Mouse (Mus musculus) cerebellum, postnatal 4 days (tissue): ENCODE data around the gene Nrp2.
A peak's percentile ranks its signal among the peaks of the same experiment; 100 is the strongest.

Source experiments
- DNase-seq, 2 experiments: peaks; one replicate each; pipeline ENCODE4 v3.0.0; 2022; ENCODE audit warnings: low spot score in 2 of 2, mixed read lengths in 1 of 2

Nrp2 gene

DNA sequence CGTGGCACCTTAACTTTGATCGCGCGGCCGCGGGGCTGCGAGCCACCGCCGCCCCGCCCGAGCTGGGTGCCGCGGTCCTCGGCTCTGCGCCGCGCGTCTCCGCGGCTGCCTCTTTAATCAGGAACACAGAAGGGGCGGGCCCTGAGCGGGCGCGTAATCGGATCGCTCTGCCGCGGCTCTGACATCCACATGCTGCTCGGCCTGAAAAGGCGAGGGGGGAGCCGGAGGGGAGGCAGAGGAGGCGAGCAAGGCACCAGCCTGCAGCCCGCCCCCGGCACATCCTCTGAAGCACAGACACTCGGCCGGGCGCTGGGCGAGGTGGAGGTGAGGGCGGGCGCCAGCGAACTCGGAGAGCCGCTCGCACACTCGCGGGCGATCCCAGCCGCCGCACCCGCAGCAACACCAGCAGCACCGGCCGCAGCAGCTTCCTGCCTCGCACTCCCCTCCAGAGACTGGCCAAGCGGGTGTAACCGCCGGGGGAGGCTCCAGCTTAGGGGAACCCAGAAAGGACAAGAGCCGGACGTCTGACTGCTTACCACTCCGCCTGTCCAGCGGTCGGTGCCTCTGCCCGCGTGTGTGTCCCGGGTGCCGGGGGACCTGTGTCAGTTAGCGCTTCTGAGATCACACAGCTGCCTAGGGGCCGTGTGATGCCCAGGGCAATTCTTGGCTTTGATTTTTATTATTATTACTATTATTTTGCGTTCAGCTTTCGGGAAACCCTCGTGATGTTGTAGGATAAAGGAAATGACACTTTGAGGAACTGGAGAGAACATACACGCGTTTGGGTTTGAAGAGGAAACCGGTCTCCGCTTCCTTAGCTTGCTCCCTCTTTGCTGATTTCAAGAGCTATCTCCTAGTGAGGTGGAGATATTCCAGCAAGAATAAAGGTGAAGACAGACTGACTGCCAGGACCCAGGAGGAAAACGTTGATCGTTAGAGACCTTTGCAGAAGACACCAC is at the start of gene Nrp2:
Nrp2 (plus strand) TSS at position 128 of the 959 bp plus-strand sequence.
- peak; percentile 62 to 64 for DNase-seq

DNA sequence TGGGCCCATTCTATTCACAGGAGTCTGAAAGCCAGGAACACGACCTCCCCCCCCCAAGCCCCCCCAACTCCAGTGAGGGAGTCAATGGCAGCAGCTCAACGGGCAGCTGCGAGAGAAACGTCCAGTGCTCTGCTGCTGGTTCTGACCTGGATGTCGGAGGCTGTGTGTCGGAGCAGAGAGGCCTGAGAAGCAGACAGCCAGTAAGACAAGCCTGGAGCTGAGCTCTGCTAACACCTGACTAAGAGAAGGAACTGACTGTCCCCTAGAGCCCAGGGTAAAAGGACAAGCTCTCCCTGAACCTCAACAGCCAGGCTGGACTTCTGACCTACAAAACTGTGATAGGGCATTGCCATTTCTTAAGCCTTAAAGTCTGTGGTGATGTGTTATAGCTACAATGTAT is 48.6 kb upstream of the Nrp2 start:
- no peak for DNase-seq

DNA sequence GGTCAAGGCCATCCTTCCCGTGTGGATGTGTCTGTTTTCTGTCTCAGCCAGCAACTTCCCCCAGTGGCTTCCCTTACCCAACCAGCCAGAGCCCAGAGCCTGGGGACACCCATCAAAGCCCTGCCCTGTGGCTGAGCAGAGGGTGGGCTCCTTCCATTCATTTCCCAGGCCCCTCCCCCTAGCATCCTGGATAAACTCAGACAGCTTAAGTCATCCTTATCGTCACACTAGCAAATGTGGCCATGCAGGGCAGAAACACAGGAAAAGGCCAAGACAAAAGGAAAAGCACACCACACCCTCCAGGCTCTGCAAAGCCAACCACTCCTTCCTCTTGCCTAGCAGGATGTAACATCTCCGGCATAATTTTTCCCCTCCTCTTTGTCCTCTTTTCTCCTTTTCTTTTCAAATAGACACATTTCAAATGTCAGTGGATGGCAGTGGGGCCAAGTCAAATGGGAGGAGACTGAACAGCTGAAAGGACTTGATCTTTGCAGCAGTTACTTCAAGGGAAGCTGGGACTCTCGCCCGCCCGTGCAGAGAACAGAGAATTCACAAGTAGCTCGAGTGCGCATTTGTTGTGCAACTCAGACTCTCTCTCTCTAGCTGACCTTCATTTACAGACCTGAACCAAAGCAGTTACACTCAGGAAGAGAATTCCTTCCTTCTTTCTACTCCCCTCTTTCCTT is 38.0 kb upstream of the Nrp2 start:
- DNase-seq = no peak

DNA sequence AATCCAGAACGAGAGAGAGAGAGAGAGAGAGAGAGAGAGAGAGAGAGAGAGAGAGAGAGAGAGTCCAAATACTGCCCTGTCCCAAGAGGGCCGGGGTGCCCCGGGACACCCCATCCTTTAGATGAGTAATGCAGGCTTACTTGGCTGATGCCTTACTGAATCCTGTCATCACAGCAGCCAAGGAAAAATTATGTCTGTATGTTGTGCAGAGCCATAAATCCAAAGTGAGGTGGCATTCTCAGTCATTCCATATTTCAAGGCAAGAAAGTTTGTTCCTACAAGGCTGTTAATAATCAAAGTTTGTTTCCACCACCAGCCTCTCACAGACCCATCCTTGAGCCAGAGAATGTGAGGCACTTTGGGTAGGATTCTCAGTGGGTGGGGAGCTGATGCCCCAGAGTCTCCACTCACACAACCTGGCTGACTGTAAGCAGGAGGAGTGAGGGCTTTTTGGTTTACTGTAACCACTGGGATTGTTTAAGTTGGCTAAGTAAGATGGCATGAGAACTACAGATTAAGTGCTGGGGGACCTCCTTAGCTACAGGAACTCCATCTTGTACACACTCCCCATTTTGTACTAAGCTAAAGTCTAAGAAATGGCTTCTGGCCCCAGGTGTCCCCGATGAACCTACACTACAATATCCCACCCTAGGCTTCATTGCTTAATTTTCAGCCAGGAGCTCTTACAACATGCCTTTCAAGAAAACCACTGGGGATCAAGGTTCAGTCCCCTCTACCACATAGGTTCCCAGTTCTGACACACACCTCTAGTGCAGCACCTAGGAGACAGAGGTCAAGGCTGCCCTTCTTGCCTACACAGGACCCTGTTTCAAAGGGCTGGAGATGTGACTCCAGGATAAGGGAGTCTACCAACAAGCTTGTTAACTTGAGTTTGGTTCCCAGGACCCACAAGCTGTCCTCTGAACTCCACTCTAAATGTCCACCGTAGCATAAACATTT is 37.0 kb upstream of the Nrp2 start:
- DNase-seq = no peak

DNA sequence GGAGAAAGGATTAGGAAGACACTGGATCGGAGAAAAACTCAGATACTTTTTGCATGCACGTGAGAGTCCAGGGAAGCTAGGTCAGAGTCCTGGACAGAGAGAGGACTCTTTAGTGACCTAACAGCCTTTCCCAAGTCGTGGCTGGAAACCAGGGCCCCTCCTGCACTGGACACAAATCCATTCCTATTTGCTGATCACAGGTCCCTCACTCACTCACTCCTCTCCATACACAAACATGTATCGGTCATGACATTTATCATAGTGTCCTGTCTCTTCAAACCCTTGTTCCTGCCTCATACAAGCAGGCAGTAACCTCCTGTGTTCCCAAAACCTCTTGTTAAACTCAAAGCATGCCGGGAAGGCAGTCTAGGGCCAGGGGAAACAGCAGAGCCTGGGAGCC is 36.3 kb upstream of the Nrp2 start:
- DNase-seq = no peak

DNA sequence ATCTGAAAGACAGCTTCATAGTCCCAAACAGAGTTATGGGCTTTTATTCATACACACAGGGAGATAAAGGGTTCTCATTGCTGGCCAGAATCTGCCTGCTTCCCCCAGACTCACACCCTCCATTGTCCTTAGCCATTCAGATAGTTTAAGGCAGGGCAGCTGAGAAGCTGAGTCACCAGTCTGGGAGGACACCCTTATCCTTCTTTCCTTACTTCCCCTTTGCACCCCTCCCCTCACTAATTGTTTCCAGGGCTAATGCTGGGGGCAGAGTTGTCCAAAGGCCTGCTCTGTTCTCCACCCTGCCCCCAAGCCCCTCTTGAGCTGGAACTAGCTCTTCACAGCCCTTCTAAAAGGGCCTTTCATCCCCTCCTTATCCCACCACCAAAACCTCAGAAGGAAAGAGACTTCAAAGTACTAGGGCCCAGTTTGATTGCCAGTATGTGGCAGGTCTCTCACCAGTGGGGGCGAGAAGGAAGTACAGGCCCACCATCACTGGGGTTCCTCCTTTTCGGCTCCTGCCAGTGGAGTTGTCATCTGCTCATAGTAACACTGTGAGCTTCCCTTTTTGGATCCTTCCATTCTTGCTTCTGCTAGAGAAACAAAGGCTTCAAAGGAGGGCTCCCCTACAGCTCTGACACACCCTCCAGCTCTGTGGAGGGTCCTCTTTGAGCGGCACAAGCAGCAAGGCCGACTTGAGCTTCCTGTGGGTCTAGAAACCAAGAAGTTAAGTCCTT is 24.3 kb upstream of the Nrp2 start:
- no peak for DNase-seq

DNA sequence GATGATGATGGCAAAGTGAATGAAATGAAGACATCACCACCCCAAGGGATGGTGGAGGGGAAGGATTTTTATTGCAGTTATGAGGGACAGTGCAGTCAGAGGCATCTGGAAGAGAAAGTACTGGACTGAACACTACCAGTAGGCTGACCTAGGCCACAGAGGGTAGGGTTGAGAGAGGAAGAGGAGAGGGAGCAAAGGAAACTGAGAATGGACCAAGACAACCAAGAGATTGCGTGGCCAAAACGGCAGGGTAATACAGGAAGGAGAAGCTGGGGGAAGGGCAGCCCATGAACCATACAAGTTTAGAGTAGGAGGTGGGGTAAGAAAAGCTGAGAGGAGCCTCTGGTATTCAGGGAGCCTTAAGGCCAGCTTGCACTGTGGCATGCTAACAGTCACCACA is 23.6 kb upstream of the Nrp2 start:
- DNase-seq = no peak

DNA sequence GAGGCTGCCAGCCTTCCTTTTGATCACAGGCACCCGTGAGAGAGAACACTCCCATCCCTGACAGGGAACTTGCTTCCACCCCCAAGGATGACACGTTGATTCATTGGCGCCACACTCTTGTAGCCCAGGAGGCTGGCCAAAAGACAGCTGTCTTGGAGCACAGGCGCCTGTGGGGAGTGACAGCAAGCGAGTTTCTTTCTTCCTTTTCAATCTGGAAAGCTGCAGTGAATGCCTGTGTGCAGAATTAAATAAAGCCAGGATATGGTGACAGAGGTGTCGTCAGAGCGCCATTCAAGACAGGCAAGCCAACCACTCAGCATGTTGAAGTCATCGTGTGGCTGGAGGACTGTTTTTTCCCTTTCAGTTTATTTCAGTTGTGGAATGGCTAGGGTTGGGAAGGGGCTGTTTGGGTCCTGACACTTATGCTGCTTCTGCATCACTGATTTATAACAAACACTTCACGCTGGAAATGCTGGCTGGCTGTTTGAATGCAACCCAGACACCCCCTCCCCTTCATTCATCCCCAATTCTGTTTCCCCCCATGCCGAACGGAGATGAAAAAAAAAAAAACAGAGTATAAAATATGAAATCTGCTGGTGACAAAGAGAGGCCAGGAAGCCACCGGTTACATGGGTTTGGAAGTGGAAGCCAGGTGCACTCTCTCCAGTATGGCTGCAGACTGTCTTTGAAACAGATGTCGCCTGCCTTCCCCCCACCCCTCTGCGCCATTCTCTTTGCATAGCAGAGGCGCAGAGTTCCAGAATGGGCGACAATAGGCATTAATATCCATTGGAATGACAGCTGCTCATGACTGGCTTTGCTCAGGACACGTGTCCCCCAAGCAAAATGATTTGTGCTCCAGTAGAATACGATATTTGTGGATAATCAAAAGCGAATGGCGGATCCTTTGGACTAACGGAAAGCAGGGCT is 20.4 kb upstream of the Nrp2 start:
- DNase-seq = no peak

DNA sequence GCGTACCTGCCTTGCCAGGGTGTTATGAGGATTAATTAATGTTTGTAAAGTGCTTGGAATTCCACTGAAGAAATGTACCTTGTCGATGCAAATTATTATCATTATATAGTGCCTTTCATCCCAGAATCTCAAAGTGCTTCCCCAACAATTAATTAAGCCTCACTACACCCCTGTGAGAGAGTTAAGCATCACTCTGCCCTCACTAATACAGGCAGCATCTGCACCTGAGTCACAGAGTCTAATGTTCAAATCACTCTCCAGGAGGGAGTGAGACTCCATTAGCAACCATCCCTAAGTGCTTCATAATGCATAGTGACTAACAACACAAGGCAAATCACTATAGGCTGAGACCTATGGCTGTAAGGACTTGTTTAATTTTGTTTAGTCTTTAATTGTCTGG is 19.6 kb upstream of the Nrp2 start:
- DNase-seq = no peak

DNA sequence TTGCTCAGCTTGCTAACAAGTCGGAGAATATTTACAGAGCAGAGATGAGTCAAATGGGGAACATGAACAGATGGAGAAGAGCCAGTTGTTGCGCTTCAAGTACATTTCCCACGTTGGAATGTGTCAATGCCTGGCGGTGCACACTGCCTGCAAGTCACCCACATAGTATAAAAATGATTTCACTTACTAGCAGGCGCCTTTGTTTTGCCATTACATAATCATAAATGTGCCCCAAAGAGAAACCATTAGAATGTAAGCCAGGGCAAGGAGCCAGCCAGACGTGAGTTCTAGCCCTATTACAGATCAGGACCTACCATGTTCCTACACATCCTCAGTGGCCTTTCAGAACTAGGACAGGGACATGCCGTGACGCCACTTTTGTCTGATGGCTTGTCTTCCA is 15.6 kb upstream of the Nrp2 start:
- no peak for DNase-seq

DNA sequence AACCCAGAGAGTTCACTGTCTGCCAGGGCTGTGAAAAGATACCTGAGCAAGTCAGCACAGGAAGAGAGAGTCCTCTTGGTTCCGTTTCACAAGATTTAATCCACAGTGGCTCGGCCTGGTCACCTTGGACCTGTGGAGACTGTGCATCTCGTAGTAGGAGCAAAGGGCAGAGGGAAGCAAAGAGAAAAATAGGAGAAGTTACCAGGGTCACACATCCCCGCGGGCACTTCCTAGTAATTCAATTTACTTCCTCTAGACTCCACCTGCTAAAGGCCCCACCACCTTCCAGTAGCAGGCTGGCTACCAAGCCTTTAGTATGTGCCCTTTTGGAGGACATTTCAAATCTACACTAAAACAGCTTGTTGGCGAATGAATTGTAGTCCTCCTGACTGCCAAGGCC is 11.9 kb upstream of the Nrp2 start:
- DNase-seq = no peak

DNA sequence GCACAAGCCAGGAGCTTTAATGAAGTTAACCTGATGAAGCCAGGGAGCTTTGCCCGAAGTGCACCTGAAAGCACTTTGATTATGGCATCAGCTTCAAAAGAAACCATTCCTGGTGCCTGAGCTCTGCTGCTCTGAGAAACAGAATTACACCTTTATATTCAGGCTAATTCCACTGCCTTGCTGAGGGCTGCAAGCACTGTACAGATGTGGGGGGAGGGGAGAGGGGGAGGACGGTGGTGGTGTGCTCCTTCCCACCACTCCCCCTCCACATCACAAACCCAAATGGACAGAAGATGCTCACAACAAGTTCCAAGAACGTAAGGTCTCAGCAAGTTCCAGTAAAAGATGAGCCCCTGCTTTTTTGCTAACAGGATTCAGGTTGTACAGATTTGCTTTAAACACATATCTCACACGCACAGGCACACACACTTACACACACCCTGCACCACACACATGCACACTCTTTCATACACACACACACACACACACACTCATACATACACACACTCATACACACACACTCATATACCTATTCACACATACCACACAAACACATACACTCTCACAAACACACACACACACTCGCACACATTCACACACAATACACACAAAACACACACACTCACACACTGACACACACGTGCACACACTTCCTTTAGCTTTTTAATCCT is 6.6 kb upstream of the Nrp2 start:
- DNase-seq = no peak

DNA sequence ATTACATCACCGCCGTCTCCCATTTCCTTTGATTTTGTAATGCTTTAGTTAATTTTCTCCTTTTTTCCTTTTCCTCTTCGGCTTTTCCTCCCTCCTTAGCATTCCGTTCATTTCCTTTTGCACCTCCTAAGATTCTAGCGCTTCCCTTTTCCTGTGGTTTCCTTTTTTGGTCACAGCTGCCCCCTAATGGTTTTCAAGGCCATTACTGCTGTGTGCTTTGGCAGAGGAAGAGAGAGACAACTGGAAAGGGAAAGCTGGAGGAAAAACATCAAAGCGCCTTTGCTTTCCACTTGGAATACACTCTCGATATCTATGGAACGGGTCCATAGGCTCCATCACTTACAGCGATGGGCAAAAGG is 6.1 kb upstream of the Nrp2 start:
- peak in 1 of 2 experiments; percentile 48 for DNase-seq

DNA sequence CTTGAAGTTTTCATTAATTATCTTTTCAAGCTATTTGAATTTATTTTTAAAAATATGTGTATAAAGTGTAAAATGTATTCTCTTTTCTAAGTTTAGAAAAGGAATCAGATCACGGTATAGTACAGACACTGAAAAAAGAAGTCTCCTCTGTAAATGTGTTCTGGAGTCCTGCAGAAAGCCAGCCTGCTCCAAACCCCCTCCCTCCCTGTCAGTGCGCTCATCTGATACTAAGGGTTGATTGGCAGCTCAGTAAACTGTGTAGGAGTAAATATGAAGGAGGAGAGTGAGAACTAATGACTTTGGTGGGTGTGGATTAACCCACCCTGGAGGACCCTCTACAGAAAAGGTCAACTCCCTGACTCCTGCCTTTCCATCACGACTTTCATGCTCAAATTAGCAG is 5.7 kb upstream of the Nrp2 start:
- DNase-seq = no peak

DNA sequence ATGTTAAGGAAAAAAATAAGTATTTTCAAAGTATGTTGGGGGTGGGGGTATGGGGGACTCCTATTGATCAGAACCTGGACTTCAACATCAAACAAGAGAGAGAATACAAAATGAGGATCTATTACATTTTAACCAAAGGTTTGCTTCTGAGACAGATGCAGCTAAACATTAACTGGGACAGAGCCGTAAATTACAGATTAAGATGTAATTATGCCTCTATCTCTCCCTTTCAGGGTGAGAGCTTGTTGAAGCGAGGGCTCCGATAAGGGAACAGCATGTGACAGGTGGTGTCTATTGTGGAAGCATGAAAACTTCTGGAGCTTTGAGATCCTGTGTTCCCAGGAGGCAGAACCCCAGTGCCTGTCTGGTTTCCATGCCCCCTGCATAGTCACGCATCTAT is 3.3 kb upstream of the Nrp2 start:
- no peak for DNase-seq

DNA sequence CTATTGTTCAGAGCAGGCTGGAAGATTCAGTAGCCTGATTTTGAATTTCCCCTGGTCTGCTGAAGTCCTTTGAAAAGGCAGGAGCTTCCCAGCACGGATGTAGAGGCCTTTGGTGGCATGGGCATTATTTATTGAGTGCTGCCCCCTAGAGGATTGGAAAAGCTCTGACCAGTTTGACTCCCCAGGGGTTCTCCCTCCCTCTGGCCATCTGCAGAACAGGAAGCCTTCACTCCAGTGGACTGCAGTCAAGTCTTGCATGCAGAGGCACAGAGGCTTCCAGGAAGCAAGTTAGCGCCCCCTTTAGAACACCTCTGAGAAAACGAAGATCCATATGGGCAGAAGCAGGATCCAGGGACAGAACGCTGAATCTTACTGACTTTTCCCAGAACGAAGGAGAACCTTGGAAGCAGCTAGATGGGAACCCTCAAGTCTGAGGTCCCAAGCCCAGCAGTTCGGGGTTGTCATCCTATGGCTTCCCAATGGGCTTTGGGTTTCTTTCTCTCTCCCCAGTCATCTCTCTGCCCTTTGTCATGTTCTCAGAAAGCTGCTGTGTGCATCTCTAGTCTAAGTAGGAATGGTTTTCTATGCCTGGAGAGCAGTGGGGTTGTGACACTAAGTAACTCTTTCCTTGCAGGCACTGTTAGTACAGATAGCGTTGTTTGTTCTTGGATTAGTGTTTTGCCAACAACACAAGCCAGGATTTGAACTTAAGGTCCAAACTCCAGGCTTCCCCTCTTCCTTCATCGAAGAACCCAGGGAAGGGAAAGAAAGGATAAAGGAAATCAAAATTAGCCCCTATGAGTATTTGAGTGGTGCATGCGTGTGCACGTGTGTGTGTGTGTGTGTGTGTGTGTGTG is 1.8 kb upstream of the Nrp2 start:
- peak; percentile 47 to 81 for DNase-seq

DNA sequence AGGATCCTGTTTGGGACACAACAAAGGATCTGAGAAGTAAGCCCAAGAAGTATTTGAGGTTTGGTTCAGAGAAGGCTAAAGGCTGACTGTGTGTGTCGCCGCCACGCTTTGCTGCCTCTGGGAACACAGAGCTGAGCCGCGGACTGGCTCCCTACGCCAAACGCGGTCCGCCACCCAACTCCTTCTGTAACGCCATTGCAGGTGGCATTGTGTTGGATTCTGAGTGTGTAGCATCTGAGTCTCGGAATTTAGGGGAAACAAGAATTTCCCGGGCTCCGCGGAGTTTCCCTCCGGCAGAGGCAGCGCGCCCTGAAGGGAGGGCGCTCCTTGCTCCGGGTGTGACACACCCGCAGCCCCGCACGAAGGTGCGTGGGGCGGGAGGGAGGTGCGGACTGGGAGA is 342 bp upstream of the Nrp2 start:
- peak in 1 of 2 experiments; percentile 19 for DNase-seq

DNA sequence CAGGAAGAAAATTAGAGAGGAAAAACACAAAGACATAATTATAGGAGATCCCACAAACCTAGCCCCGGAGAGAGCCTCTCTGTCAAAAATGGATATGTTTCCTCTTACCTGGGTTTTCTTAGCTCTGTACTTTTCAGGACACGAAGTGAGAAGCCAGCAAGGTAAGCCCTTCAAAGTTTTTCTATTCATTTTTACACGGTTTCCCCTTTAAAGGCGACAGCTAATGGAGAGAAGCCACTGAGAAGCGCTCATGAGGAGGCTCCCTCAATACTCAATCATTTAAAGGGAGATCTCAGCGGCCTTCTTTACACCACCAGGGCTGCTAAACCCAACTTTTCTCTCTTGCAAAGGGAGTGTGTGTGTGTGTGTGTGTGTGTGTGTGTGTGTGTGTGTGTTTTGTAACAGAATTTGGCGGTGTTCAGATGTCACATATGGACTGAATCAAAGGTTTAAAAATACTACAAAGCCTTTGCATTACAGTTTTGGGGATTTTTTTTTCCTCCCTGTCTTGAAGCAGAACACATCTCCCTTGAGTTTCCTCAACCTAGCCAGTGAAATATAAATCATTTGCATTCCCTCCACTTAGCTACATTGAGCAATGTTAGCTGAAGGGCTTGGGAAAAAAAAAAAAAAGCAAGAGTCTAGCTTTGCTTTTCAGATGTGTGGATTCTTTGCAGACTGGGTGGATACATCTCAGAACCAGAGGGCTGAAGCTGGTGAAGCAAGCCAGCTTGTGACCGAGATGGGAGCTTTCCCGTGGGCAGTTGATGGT is 1.2 kb downstream of the Nrp2 start:
- no peak for DNase-seq
